Mouse (Mus musculus) lung, postnatal 4 days (tissue): ENCODE results near the gene Ddx10.
"Not testable (repeated sequence)": the region's sequence is repeated elsewhere in the genome, so short reads cannot be mapped to it uniquely, and the experiment has no call there.

ENCODE experiments used
- DNase-seq, 2 experiments: peaks; one replicate each; pipeline ENCODE4 v3.0.0; 2021

The Ddx10 gene

GRCm38 (mm10) chr9:53143508-53143907 lies 104.3 kb downstream of the Ddx10 start:
- no peak for DNase-seq

- not testable (repeated sequence) for DNase-seq
Measured at GRCm38 (mm10) chr9:53142424-53142823, 105.4 kb downstream of the Ddx10 start.

GRCm38 (mm10) chr9:53140610-53141165 lies 107.2 kb downstream of the Ddx10 start:
- DNase-seq: no peak

- DNase-seq: no peak
Measured at GRCm38 (mm10) chr9:53132826-53133225, 115.0 kb downstream of the Ddx10 start.

GRCm38 (mm10) chr9:53130460-53130859 lies 117.4 kb downstream of the Ddx10 start:
- no peak for DNase-seq

- DNase-seq: no peak
Measured at GRCm38 (mm10) chr9:53101103-53101502, 146.8 kb downstream of the Ddx10 start.

- DNase-seq: no peak
Measured at GRCm38 (mm10) chr9:53095319-53096165, 152.3 kb downstream of the Ddx10 start.

- DNase-seq: no peak
Measured at GRCm38 (mm10) chr9:53094536-53094935, 153.3 kb downstream of the Ddx10 start.

- DNase-seq: no peak
Measured at GRCm38 (mm10) chr9:53077626-53078025, 170.2 kb downstream of the Ddx10 start.

- no peak for DNase-seq
Measured at GRCm38 (mm10) chr9:53075931-53076330, 171.9 kb downstream of the Ddx10 start.

GRCm38 (mm10) chr9:53074443-53074842 lies 173.4 kb downstream of the Ddx10 start:
- no peak for DNase-seq

GRCm38 (mm10) chr9:53073576-53074112 lies 174.2 kb downstream of the Ddx10 start:
- no peak for DNase-seq

- DNase-seq: no peak
Measured at GRCm38 (mm10) chr9:53072088-53072487, 175.8 kb downstream of the Ddx10 start.

- DNase-seq: no peak
Measured at GRCm38 (mm10) chr9:53070875-53071524, 176.9 kb downstream of the Ddx10 start.

- DNase-seq: no peak
Measured at GRCm38 (mm10) chr9:53068166-53068565, 179.7 kb downstream of the Ddx10 start.

- DNase-seq: no peak
Measured at GRCm38 (mm10) chr9:53066428-53066827, 181.4 kb downstream of the Ddx10 start.

GRCm38 (mm10) chr9:53065028-53065427 lies 182.8 kb downstream of the Ddx10 start:
- DNase-seq: no peak

GRCm38 (mm10) chr9:53064531-53064930 lies 183.3 kb downstream of the Ddx10 start:
- no peak for DNase-seq

GRCm38 (mm10) chr9:53055306-53055705 lies 192.5 kb downstream of the Ddx10 start:
- DNase-seq: no peak
